Mouse (Mus musculus) layer of hippocampus, adult 9-10 months (tissue): ENCODE results near the gene Pwwp2a.

ENCODE experiments used
- DNase-seq: peaks from one replicate; pipeline ENCODE4 v3.0.0; 2022; ENCODE audit warnings: low spot score

Gene Pwwp2a

GRCm38 (mm10) chr11:43727796-43728195 is 46.0 kb downstream of the Pwwp2a start:
- no peak for DNase-seq

- DNase-seq = no peak
These were observed 47.0 kb downstream of the Pwwp2a start for GRCm38 (mm10) chr11:43728737-43729301.

GRCm38 (mm10) chr11:43747233-43748226 is 65.7 kb downstream of the Pwwp2a start, which contains the start of gene Ttc1:
Ttc1 (minus strand) TSS chr11:43748008.
- DNase-seq = peak; percentile 98

GRCm38 (mm10) chr11:43751542-43751941 is 69.7 kb downstream of the Pwwp2a start:
- no peak for DNase-seq

GRCm38 (mm10) chr11:43754568-43754967 is 72.8 kb downstream of the Pwwp2a start:
- no peak for DNase-seq

GRCm38 (mm10) chr11:43755411-43755810 is 73.6 kb downstream of the Pwwp2a start:
- DNase-seq = no peak

GRCm38 (mm10) chr11:43758436-43758835 is 76.6 kb downstream of the Pwwp2a start:
- DNase-seq = no peak

GRCm38 (mm10) chr11:43766922-43767648 is 85.3 kb downstream of the Pwwp2a start:
- DNase-seq = peak; percentile 50

GRCm38 (mm10) chr11:43767749-43768148 is 86.0 kb downstream of the Pwwp2a start:
- DNase-seq = no peak

- no peak for DNase-seq
These were observed 88.3 kb downstream of the Pwwp2a start for GRCm38 (mm10) chr11:43770110-43770509.
